Mouse (Mus musculus) cerebellum, postnatal 14 days (tissue): ENCODE results near the gene Vmn2r42.
"Not testable (repeated sequence)": the region's sequence is repeated elsewhere in the genome, so short reads cannot be mapped to it uniquely, and the experiment has no call there.

ENCODE experiments used
- DNase-seq, 2 experiments: peaks; one replicate each; pipeline ENCODE4 v3.0.0; 2021; ENCODE audit warnings: mixed read lengths in 2 of 2

The Vmn2r42 gene

DNA sequence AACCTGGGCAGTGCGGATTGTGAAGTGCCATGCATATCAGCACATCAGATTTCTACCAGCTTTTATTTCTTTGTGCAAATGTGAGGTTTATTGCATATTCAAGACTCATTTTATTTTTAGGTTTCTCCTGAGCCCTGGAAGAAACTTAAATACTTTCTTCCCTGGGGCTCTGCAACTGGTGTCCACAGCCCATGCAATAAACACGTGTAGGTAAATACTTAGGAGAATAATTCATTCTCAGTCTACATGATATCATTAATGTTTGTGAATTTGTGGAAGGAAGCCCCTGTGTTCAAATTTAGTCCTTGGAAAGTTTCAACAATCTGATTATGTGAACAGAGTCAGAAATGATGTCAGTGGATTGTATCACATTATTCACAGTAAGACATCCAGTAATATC, at the start of gene Vmn2r42:
TSS of gene Vmn2r42 (minus strand) at position 101 of the 400 bp plus-strand sequence.
- DNase-seq = not testable (repeated sequence)

DNA sequence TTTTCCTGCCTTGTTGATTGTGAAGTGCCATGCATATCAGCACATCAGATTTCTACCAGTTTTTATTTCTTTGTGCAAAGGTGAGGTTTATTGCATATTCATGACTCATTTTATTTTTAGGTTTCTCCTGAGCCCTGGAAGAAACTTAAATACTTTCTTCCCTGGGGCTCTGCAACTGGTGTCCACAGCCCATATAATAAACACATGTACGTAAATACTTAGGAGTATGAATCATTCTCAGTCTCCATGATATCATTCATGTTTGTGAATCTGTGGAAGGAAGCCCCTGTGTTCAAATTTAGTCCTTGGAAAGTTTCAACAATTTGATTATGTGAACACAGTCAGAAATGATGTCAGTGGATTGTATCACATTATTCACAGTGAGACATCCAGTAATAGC, 38.6 kb downstream of the Vmn2r42 start, which contains the start of gene Vmn2r41:
TSS of gene Vmn2r41 (minus strand) at position 101 of the 400 bp plus-strand sequence.
- not testable (repeated sequence) for DNase-seq
